ENCODE assay signal across 8 mouse cellular contexts in genomic region chr6:145120787-145121589, GRCm38 (mm10). TPM values are rescaled to one million over a fixed set of nuclear protein-coding genes. Genes with fewer than 3 reads are reported as not detected.
DNase-seq lines count a peak whose midpoint lies in the region; ATAC-seq and TF ChIP-seq lines count a peak whose summit lies in the region.

No protein-coding gene starts in this region.

- no peak for TF ChIP-seq EP300 in stomach, postnatal 0 days (optimal IDR thresholded peaks at IDR 0.05)

- no peak overlapping the region for H3K9ac ChIP-seq in intestine, postnatal 0 days (ENCODE audit: low read depth, low read length)
- no peak overlapping the region for H3K9ac ChIP-seq in stomach, postnatal 0 days (ENCODE audit: low read length)

- intact Hi-C loops in gastrocnemius, adult 2 months (cut with DNase I), result no loop called here

- WGBS in intestine, postnatal 0 days, result 53% methylated on average over 18 of the region's 18 CpGs
- 45% methylated on average over 18 of the region's 18 CpGs for WGBS in stomach, postnatal 0 days

- TF ChIP-seq CTCF in gastrocnemius, adult 2 months (IDR thresholded peaks at IDR 0.05), result no peak
- no peak for TF ChIP-seq CTCF in intestine, postnatal 0 days (IDR thresholded peaks at IDR 0.05; ENCODE audit: low read depth)
- TF ChIP-seq CTCF in stomach, postnatal 0 days (IDR thresholded peaks at IDR 0.05; ENCODE audit: low read depth), result no peak

- ATAC-seq in intestine, postnatal 0 days, result no peak
- ATAC-seq in stomach, postnatal 0 days (ENCODE audit: low FRiP score, low TSS enrichment), result peak; percentile 87

- peak overlapping the region; percentile 72 for H3K27ac ChIP-seq in gastrocnemius, adult 2 months
- no peak overlapping the region for H3K27ac ChIP-seq in intestine, postnatal 0 days (ENCODE audit: low read depth, low read length)
- H3K27ac ChIP-seq in stomach, postnatal 0 days (replicated peaks), result no peak overlapping the region

- no peaks in the 10 kb centered on the region for H3K36me3 ChIP-seq in intestine, postnatal 0 days (ENCODE audit: control insufficient read depth, insufficient read depth)
- H3K36me3 ChIP-seq in stomach, postnatal 0 days (ENCODE audit: control insufficient read depth, insufficient read depth, low read length), result no peaks in the 10 kb centered on the region

- 0 out of 2 replicates have a peak overlapping the region, but pooled peaks have one; percentile 4 for H3K4me2 ChIP-seq in intestine, postnatal 0 days (replicated peaks; ENCODE audit: low read depth)
- H3K4me2 ChIP-seq in stomach, postnatal 0 days (replicated peaks; ENCODE audit: low read depth), result no peak overlapping the region

- 0 out of 2 replicates have a peak, but pooled peaks cover 3% of the 10 kb centered on the region for H3K4me1 ChIP-seq in intestine, postnatal 0 days (replicated peaks; ENCODE audit: control insufficient read depth, insufficient read depth, low read length)
- no peaks in the 10 kb centered on the region; the same call in 1 of the 2 replicates for H3K4me1 ChIP-seq in stomach, postnatal 0 days (replicated peaks; ENCODE audit: control insufficient read depth, insufficient read depth)

- no peaks in the 10 kb centered on the region for H3K9me3 ChIP-seq in intestine, postnatal 0 days (ENCODE audit: control insufficient read depth)
- H3K9me3 ChIP-seq in stomach, postnatal 0 days (ENCODE audit: control insufficient read depth, low read length), result no peaks in the 10 kb centered on the region

- H3K27me3 ChIP-seq in intestine, postnatal 0 days (replicated peaks; ENCODE audit: control insufficient read depth, insufficient read depth, low read length), result no peaks in the 10 kb centered on the region
- H3K27me3 ChIP-seq in stomach, postnatal 0 days (ENCODE audit: control insufficient read depth, insufficient read depth, low read length), result no peaks in the 10 kb centered on the region

- H3K4me3 ChIP-seq in gastrocnemius, adult 2 months, result peak overlapping the region; percentile 47
- H3K4me3 ChIP-seq in intestine, postnatal 0 days (ENCODE audit: low read depth, low read length), result no peak overlapping the region
- no peak overlapping the region for H3K4me3 ChIP-seq in stomach, postnatal 0 days (ENCODE audit: low read depth, low read length)

- DNase-seq in gastrocnemius, adult 2 months, result no peak
- no peak for DNase-seq in gastrocnemius, adult 18-20 months (ENCODE audit: low spot score)
- DNase-seq in B cell, adult 2 months, result peak; percentile 57 to 60
- DNase-seq in c-Kit-positive CD71-positive TER-119-negative erythroid progenitor cells, embryonic 14.5 days (ENCODE audit: low read depth), result peak; percentile 66
- DNase-seq in stomach, postnatal 0 days (ENCODE audit: low spot score), result peak; percentile 27
- DNase-seq in layer of hippocampus, postnatal 10 days (ENCODE audit: low spot score in 2 of 2), result no peak
- no peak for DNase-seq in cerebellum, adult 9-11 months

RNA-seq across cellular contexts. Expression of gene Lrmp, which starts 5.5 kb away (rescaled TPM):
- under 1 TPM; 0.31 to 0.61 TPM for total RNA-seq in gastrocnemius, adult 2 months (2021)
- under 1 TPM; 0.37 to 0.55 TPM for total RNA-seq in gastrocnemius, adult 18-20 months (2021)
- 1.1 and 1.4 TPM in 2 replicates for polyA plus RNA-seq in intestine, postnatal 0 days (2015; fragmentation: Nextera tagmentation; extraction: Ambion mirVana)
- polyA plus RNA-seq in stomach, postnatal 0 days (2015; fragmentation: Nextera tagmentation; extraction: Ambion mirVana), result 15.2 and 17.6 TPM in 2 replicates
- 1 to 10 TPM; 1.8 to 2.6 TPM for total RNA-seq in layer of hippocampus, postnatal 10 days (2021)

RNA-seq across cellular contexts. Expression of gene Bcat1, which starts 45.0 kb away (rescaled TPM):
- total RNA-seq in gastrocnemius, adult 2 months (2021), result under 1 TPM; 0.64 to 0.66 TPM
- under 1 TPM; 0.53 to 0.64 TPM for total RNA-seq in gastrocnemius, adult 18-20 months (2021)
- polyA plus RNA-seq in intestine, postnatal 0 days (2015; fragmentation: Nextera tagmentation; extraction: Ambion mirVana), result 0.71 and 1.0 TPM in 2 replicates
- 6.3 and 7.4 TPM in 2 replicates for polyA plus RNA-seq in stomach, postnatal 0 days (2015; fragmentation: Nextera tagmentation; extraction: Ambion mirVana)
- 10 to 100 TPM; 78.6 to 79.6 TPM for total RNA-seq in layer of hippocampus, postnatal 10 days (2021)

Comparison
In these comparisons a context has a peak if more than half of its experiments do, and no peak if none do; other contexts are left out.
1. DNase-seq: peak in B cell, adult 2 months (2 of 2), c-Kit-positive CD71-positive TER-119-negative erythroid progenitor cells, embryonic 14.5 days (single experiment) and stomach, postnatal 0 days (single experiment); none in gastrocnemius, adult 2 months (single experiment), gastrocnemius, adult 18-20 months (single experiment), layer of hippocampus, postnatal 10 days (0 of 2) and cerebellum, adult 9-11 months (single experiment).
2. RNA of gene Bcat1, which starts 45.0 kb away (total RNA-seq): 78.6 to 79.6 TPM in layer of hippocampus, postnatal 10 days; 0.64 to 0.66 TPM in gastrocnemius, adult 2 months and 0.53 to 0.64 TPM in gastrocnemius, adult 18-20 months; every median in the first group is over 10 times any median in the second.